Mouse (Mus musculus) layer of hippocampus, postnatal 14 days (tissue): ENCODE data around the gene Tsks. TPM values are rescaled to one million over a fixed set of nuclear protein-coding genes. Genes with fewer than 3 reads are reported as not detected.

Experiments
- DNase-seq, 2 experiments: peaks; one replicate each; pipeline ENCODE4 v3.0.0; 2021 to 2022; ENCODE audit warnings: low spot score in 2 of 2, mixed read lengths in 1 of 2
- total RNA-seq, 2 experiments: library from RNA; stranded (reverse); gene quantifications; 2 replicates each; pipeline ENCODE4 v1.2.3; 2021

Gene Tsks
- total RNA-seq, 2 experiments from 2014 or later: 0.69 TPM; not detected in 1

GRCm38 (mm10) chr7:45005321-45005992, 62.5 kb downstream of the Tsks start:
- no peak for DNase-seq

- no peak for DNase-seq
Observed at GRCm38 (mm10) chr7:45006503-45006902, 63.5 kb downstream of the Tsks start.

- no peak for DNase-seq
Observed at GRCm38 (mm10) chr7:45007141-45007540, 64.1 kb downstream of the Tsks start.

Other genes with a start within 250 kb of the Tsks start
- gene Izumo2, start 234.5 kb upstream of the Tsks start, total RNA-seq: not detected
- gene Vrk3, start 194.8 kb upstream of the Tsks start, total RNA-seq: 10 to 100 TPM; 31.8 to 33.4 TPM
- under 1 TPM; 0.24 to 0.25 TPM for gene Zfp473, start 192.2 kb upstream of the Tsks start, total RNA-seq
- gene Nup62, start 127.1 kb upstream of the Tsks start, total RNA-seq: 10 to 100 TPM; 29.6 to 36.7 TPM
- 1 to 10 TPM; 1.5 to 1.8 TPM for gene Il4i1, start 126.8 kb upstream of the Tsks start, total RNA-seq
- 10 to 100 TPM; 27.3 to 28.4 TPM for gene Atf5, start 126.5 kb upstream of the Tsks start, total RNA-seq
- 10 to 100 TPM; 81.6 to 89.7 TPM for gene Akt1s1, start 94.2 kb upstream of the Tsks start, total RNA-seq
- 10 to 100 TPM; 46.2 to 54.2 TPM for gene Tbc1d17, start 94.1 kb upstream of the Tsks start, total RNA-seq
- gene Pnkp, start 86.1 kb upstream of the Tsks start, total RNA-seq: 10 to 100 TPM; 32.3 to 33.3 TPM
- 100 to 1,000 TPM; 272 to 295 TPM for gene Ptov1, start 73.4 kb upstream of the Tsks start, total RNA-seq
- 100 to 1,000 TPM; 106 to 111 TPM for gene Med25, start 50.5 kb upstream of the Tsks start, total RNA-seq
- gene Fuz, start 47.1 kb upstream of the Tsks start, total RNA-seq: 10 to 100 TPM; 21.0 to 21.4 TPM
- gene Ap2a1, start 13.7 kb upstream of the Tsks start, total RNA-seq: 100 to 1,000 TPM; 310 to 327 TPM
- gene Cpt1c, start 31.6 kb downstream of the Tsks start, total RNA-seq: 100 to 1,000 TPM; 115 to 116 TPM
- gene Prmt1, start 43.4 kb downstream of the Tsks start, total RNA-seq: 100 to 1,000 TPM; 163 to 195 TPM
- gene Irf3, start 54.4 kb downstream of the Tsks start, total RNA-seq: 10 to 100 TPM; 33.8 to 46.5 TPM
- gene Bcl2l12, start 55.5 kb downstream of the Tsks start, total RNA-seq: 1 to 10 TPM; 2.0 to 3.9 TPM
- 100 to 1,000 TPM; 153 to 158 TPM for gene Scaf1, start 73.2 kb downstream of the Tsks start, total RNA-seq
- 10 to 100 TPM; 12.1 to 16.2 TPM for gene Rras, start 74.8 kb downstream of the Tsks start, total RNA-seq
- 10 to 100 TPM; 67.3 to 67.9 TPM for gene Prr12, start 109.7 kb downstream of the Tsks start, total RNA-seq
- gene Nosip, start 119.2 kb downstream of the Tsks start, total RNA-seq: 10 to 100 TPM; 49.2 to 55.4 TPM
- 1 to 10 TPM; 5.3 to 7.4 TPM for gene Prrg2, start 119.5 kb downstream of the Tsks start, total RNA-seq
- gene Rcn3, start 149.0 kb downstream of the Tsks start, total RNA-seq: 10 to 100 TPM; 10.3 to 13.8 TPM
- 10 to 100 TPM; 17.1 to 20.9 TPM for gene Fcgrt, start 160.6 kb downstream of the Tsks start, total RNA-seq
- gene Rps11, start 181.2 kb downstream of the Tsks start, total RNA-seq: 100 to 1,000 TPM; 427 to 461 TPM
- 100 to 1,000 TPM; 736 to 824 TPM for gene Rpl13a, start 185.6 kb downstream of the Tsks start, total RNA-seq
- gene Gm45713, start 193.0 kb downstream of the Tsks start, total RNA-seq: under 1 TPM in 1 of 2 experiments, not detected in 1; 0.39 TPM
- gene Flt3l, start 193.2 kb downstream of the Tsks start, total RNA-seq: 1 to 10 TPM; 4.5 to 5.8 TPM
- gene Pih1d1, start 211.1 kb downstream of the Tsks start, total RNA-seq: 10 to 100 TPM; 46.1 to 46.5 TPM
- gene Aldh16a1, start 211.4 kb downstream of the Tsks start, total RNA-seq: 10 to 100 TPM; 14.0 to 15.9 TPM
- gene Slc17a7, start 220.7 kb downstream of the Tsks start, total RNA-seq: 1,000 to 10,000 TPM; 1,582 to 1,636 TPM
- gene Gfy, start 236.4 kb downstream of the Tsks start, total RNA-seq: under 1 TPM in 1 of 2 experiments, not detected in 1; 0.26 TPM
- gene Pth2, start 237.8 kb downstream of the Tsks start, total RNA-seq: not detected